Mouse (Mus musculus): Measurements from ENCODE around the gene Prkce. TPM values are rescaled to one million over a fixed set of nuclear protein-coding genes. Genes with fewer than 3 reads are reported as not detected.

Gene Prkce
- polyA plus RNA-seq, 1 experiment from 2014 or later = 5.2 TPM

- 75% methylated on average over 5 of the region's 5 CpGs for WGBS
- Histone ChIP-seq H3K9me3 (ENCODE audit: control insufficient read depth) (no peaks in the 10 kb centered on the region), H3K4me3 (ENCODE audit: low read depth, low read length) (no peak overlapping the region), H3K27me3 (replicated peaks; ENCODE audit: control insufficient read depth, insufficient read depth, low read length) (no peaks in the 10 kb centered on the region), H3K36me3 (ENCODE audit: control insufficient read depth, insufficient read depth) (no peaks in the 10 kb centered on the region; the same call in 1 of the 2 replicates), H3K4me1 (replicated peaks; ENCODE audit: control insufficient read depth, insufficient read depth, low read length) (no peaks in the 10 kb centered on the region), H3K27ac (ENCODE audit: low read depth, low read length) (no peak overlapping the region), H3K9ac (ENCODE audit: low read depth, low read length) (no peak overlapping the region), H3K4me2 (replicated peaks; ENCODE audit: low read depth) (no peak overlapping the region)
- ATAC-seq = no peak
- TF ChIP-seq CTCF (IDR thresholded peaks at IDR 0.05; ENCODE audit: low read depth) = no peak
Observed at GRCm38 (mm10) chr17:86656369-86656768, 488.8 kb downstream of the Prkce start.

- Histone ChIP-seq H3K9me3 (ENCODE audit: control insufficient read depth) (no peaks in the 10 kb centered on the region), H3K9ac (ENCODE audit: low read depth, low read length) (no peak overlapping the region), H3K27me3 (replicated peaks; ENCODE audit: control insufficient read depth, insufficient read depth, low read length) (no peaks in the 10 kb centered on the region), H3K4me1 (replicated peaks; ENCODE audit: control insufficient read depth, insufficient read depth, low read length) (no peaks in the 10 kb centered on the region), H3K4me3 (ENCODE audit: low read depth, low read length) (no peak overlapping the region), H3K4me2 (replicated peaks; ENCODE audit: low read depth) (no peak overlapping the region), H3K27ac (ENCODE audit: low read depth, low read length) (no peak overlapping the region), H3K36me3 (ENCODE audit: control insufficient read depth, insufficient read depth) (no peaks in the 10 kb centered on the region)
- no peak for ATAC-seq
- no peak for TF ChIP-seq CTCF (IDR thresholded peaks at IDR 0.05; ENCODE audit: low read depth)
- 67% methylated on average over 1 of the region's 1 CpGs for WGBS
Observed at GRCm38 (mm10) chr17:86662301-86662700, 494.7 kb downstream of the Prkce start.

- Histone ChIP-seq H3K27me3 (replicated peaks; ENCODE audit: control insufficient read depth, insufficient read depth, low read length) (no peaks in the 10 kb centered on the region), H3K4me1 (replicated peaks; ENCODE audit: control insufficient read depth, insufficient read depth, low read length) (no peaks in the 10 kb centered on the region), H3K9me3 (ENCODE audit: control insufficient read depth) (no peaks in the 10 kb centered on the region), H3K4me3 (ENCODE audit: low read depth, low read length) (no peak overlapping the region), H3K9ac (ENCODE audit: low read depth, low read length) (no peak overlapping the region), H3K36me3 (ENCODE audit: control insufficient read depth, insufficient read depth) (no peaks in the 10 kb centered on the region), H3K4me2 (replicated peaks; ENCODE audit: low read depth) (no peak overlapping the region), H3K27ac (ENCODE audit: low read depth, low read length) (no peak overlapping the region)
- TF ChIP-seq CTCF (IDR thresholded peaks at IDR 0.05; ENCODE audit: low read depth) = no peak
- no peak for ATAC-seq
- 78% methylated on average over 4 of the region's 4 CpGs for WGBS
Observed at GRCm38 (mm10) chr17:86663471-86663870, 495.9 kb downstream of the Prkce start.

GRCm38 (mm10) chr17:86667836-86668600, 500.4 kb downstream of the Prkce start:
- H3K36me3 ChIP-seq (ENCODE audit: control insufficient read depth, insufficient read depth) = no peaks in the 10 kb centered on the region
- whole genome bisulfite sequencing = 82% methylated on average over 8 of the region's 8 CpGs
- H3K27me3 ChIP-seq (replicated peaks; ENCODE audit: control insufficient read depth, insufficient read depth, low read length) = no peaks in the 10 kb centered on the region
- ATAC-seq = no peak
- H3K4me2 ChIP-seq (replicated peaks; ENCODE audit: low read depth) = no peak overlapping the region
- TF ChIP-seq CTCF (IDR thresholded peaks at IDR 0.05; ENCODE audit: low read depth) = no peak
- no peaks in the 10 kb centered on the region for H3K4me1 ChIP-seq (replicated peaks; ENCODE audit: control insufficient read depth, insufficient read depth, low read length)
- no peak overlapping the region for H3K4me3 ChIP-seq (ENCODE audit: low read depth, low read length)
- H3K9me3 ChIP-seq (ENCODE audit: control insufficient read depth) = no peaks in the 10 kb centered on the region
- no peak overlapping the region for H3K27ac ChIP-seq (ENCODE audit: low read depth, low read length)
- no peak overlapping the region for H3K9ac ChIP-seq (ENCODE audit: low read depth, low read length)

- ATAC-seq = no peak
- no peak overlapping the region for H3K9ac ChIP-seq (ENCODE audit: low read depth, low read length)
- H3K27me3 ChIP-seq (replicated peaks; ENCODE audit: control insufficient read depth, insufficient read depth, low read length) = no peaks in the 10 kb centered on the region
- H3K4me1 ChIP-seq (replicated peaks; ENCODE audit: control insufficient read depth, insufficient read depth, low read length) = no peaks in the 10 kb centered on the region
- no peak overlapping the region for H3K4me2 ChIP-seq (replicated peaks; ENCODE audit: low read depth)
- H3K4me3 ChIP-seq (ENCODE audit: low read depth, low read length) = no peak overlapping the region
- H3K27ac ChIP-seq (ENCODE audit: low read depth, low read length) = no peak overlapping the region
- no peaks in the 10 kb centered on the region for H3K36me3 ChIP-seq (ENCODE audit: control insufficient read depth, insufficient read depth)
- TF ChIP-seq CTCF (IDR thresholded peaks at IDR 0.05; ENCODE audit: low read depth) = no peak
- H3K9me3 ChIP-seq (ENCODE audit: control insufficient read depth) = no peaks in the 10 kb centered on the region
- 84% methylated on average over 13 of the region's 13 CpGs for WGBS
Observed at GRCm38 (mm10) chr17:86669641-86670373, 502.2 kb downstream of the Prkce start.

- ATAC-seq = no peak
Observed at GRCm38 (mm10) chr17:86670731-86671130, 503.1 kb downstream of the Prkce start.

More at GRCm38 (mm10) chr17:86670731-86671130, 503.1 kb downstream of the Prkce start:
- Histone ChIP-seq H3K4me1 (replicated peaks; ENCODE audit: control insufficient read depth, insufficient read depth, low read length) (no peaks in the 10 kb centered on the region), H3K27me3 (replicated peaks; ENCODE audit: control insufficient read depth, insufficient read depth, low read length) (no peaks in the 10 kb centered on the region), H3K36me3 (ENCODE audit: control insufficient read depth, insufficient read depth) (no peaks in the 10 kb centered on the region), H3K4me2 (replicated peaks; ENCODE audit: low read depth) (no peak overlapping the region), H3K27ac (ENCODE audit: low read depth, low read length) (no peak overlapping the region), H3K4me3 (ENCODE audit: low read depth, low read length) (no peak overlapping the region), H3K9me3 (ENCODE audit: control insufficient read depth) (no peaks in the 10 kb centered on the region), H3K9ac (ENCODE audit: low read depth, low read length) (no peak overlapping the region)
- TF ChIP-seq CTCF (IDR thresholded peaks at IDR 0.05; ENCODE audit: low read depth) = no peak
- WGBS = 42% methylated on average over 7 of the region's 7 CpGs
